Mouse (Mus musculus) C2C12 (cell line): ENCODE results near the gene Hsf2.

Experiments used
- CEBPB ChIP-seq: IDR thresholded peaks from one replicate; pipeline ENCODE4 v1.6.1; 2011; ENCODE audit warnings: low read depth, mild to moderate bottlenecking, control low read depth, moderate library complexity
- CTCF ChIP-seq: IDR thresholded peaks from one replicate; pipeline ENCODE4 v1.5.1; 2011; ENCODE audit not compliant: control insufficient read depth, insufficient read depth, insufficient read length
- USF1 ChIP-seq: IDR thresholded peaks from one replicate; pipeline ENCODE4 v1.6.1; 2011; ENCODE audit warnings: low read depth, mild to moderate bottlenecking, control low read depth, moderate library complexity

- TF ChIP-seq CTCF (no peak), CEBPB (no peak), USF1 (no peak)
Observed at GRCm38 (mm10) chr10:57553719-57554118, 67.5 kb downstream of the Hsf2 start.
